Mouse (Mus musculus) left cerebral cortex, adult 9 months (tissue): ENCODE measurements around the gene Casc1.

Experiments
- DNase-seq, 2 experiments: peaks; one replicate each; pipeline ENCODE4 v3.0.0; 2022; ENCODE audit warnings: low spot score in 2 of 2

Gene Casc1

DNA sequence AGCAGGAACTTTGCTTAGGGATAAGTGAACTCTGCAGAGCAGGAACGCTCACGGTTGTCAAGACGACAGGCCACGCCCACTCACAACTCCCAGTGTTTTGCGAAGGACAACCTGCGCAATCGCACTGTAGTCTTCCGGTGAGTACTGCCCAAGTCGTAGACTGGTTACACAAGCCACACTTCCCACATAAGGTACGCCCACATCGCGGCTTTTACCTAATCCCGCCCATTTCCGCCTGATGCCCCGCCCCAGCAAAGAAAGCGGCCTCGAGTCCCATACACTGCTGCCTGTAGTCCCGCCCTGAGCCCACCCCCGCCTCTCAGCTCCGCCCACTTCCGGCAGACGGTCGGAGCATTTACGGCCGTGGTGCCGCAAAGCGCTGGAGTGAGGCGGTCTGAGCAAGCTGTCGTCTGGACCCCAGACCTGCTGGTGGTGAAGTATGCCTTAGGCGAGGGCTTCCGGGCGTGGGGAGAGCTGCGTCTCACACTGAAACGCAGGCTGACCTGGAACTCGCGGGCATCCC is at the start of gene Casc1, which contains the start of gene Etfrf1:
TSS of gene Casc1 (minus strand) at position 190 of the 523 bp plus-strand sequence.
TSS of gene Etfrf1 (plus strand) at position 319 of the 523 bp plus-strand sequence.
- DNase-seq: peak; percentile 99

DNA sequence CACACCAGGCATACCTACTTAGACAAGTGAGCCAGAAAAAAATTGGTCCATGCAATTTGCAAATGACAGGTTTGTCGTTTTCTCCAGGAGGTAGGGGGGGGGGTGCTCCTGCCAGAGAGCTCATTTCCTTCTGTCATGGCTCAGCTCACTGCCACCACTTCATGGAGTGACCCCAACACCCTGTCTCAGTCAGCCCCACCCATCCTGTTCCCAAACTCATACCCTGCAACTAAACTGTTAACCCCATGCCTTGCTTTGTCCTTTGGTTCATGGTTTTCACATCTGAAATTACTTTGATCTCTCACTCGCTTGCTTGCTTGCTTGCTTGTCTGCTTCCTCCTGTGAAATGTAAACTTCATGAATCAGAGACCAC is 45.9 kb upstream of the Casc1 start:
- DNase-seq: no peak

DNA sequence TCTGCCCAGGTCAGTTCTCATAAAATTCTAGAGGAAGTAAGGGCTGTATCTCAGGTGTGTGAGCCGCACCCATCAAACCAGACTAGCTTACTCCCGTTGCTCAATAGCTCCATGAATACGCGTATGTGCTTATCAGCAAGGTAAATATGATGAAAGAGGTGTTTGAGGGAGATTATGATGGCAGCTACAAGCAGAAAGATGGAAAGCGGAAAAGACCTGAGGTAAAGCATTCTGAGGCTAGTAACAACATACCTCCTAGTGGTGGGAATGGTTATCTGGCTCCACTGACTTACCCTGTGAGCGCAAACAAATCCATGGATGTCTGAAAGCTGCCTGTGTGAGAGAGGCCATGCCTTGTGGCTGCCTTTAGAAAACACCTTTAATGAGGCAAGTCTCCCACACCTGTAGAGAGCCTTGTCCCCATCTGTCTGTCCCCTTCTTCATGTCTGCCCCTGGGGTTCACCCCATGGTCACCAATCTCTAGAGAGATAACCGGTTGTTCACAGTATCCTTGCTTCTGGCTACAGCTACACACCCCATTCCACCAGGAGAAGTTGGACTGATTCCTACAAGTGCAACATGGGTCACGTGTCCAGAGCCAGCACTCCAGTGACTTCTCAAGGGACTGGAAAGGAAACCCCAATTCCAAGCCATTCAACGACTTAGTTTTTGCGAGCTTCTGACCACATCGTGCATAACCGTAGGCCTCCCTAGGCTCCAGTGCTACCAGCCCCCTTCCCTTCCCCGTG is 45.3 kb upstream of the Casc1 start:
- DNase-seq: no peak

- DNase-seq: peak; percentile 27 to 54
Observed at GRCm38 (mm10) chr6:145250820-145251219, 40.0 kb upstream of the Casc1 start.

GRCm38 (mm10) chr6:145250185-145250791 is 39.5 kb upstream of the Casc1 start, which contains the start of gene Kras:
Kras (minus strand) TSS chr6:145250239.
- DNase-seq: peak; percentile 28 to 78

- DNase-seq: peak in 1 of 2 experiments; percentile 39
Observed at GRCm38 (mm10) chr6:145249291-145250184, 38.7 kb upstream of the Casc1 start.

GRCm38 (mm10) chr6:145247886-145248285 is 37.1 kb upstream of the Casc1 start:
- DNase-seq: no peak

GRCm38 (mm10) chr6:145246841-145247240 is 36.0 kb upstream of the Casc1 start:
- DNase-seq: no peak

GRCm38 (mm10) chr6:145242521-145242920 is 31.7 kb upstream of the Casc1 start:
- DNase-seq: no peak

GRCm38 (mm10) chr6:145240285-145240684 is 29.5 kb upstream of the Casc1 start:
- no peak for DNase-seq

- no peak for DNase-seq
Observed at GRCm38 (mm10) chr6:145237148-145237547, 26.3 kb upstream of the Casc1 start.

DNA sequence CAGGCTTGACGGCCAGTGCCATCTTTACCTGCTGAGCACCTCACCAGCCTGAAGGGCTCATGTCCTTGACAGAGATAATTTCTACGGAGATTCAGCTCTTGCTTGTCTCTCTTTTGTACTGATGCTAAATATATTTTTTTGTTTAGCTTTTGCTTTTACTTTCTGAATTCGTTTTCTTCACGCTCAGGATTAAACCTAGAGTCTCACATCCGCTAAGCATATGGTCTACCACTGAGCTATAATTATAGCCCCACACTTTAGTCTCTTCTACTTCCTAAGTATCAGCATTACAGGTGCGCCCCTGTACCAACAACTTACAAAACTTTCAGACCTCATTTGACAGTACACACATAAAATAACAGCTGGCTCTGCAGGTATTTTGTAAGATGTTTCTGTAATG is 24.6 kb upstream of the Casc1 start:
- DNase-seq: no peak

- DNase-seq: no peak
Observed at GRCm38 (mm10) chr6:145234391-145234790, 23.6 kb upstream of the Casc1 start.

GRCm38 (mm10) chr6:145226296-145226695 is 15.5 kb upstream of the Casc1 start:
- DNase-seq: no peak

DNA sequence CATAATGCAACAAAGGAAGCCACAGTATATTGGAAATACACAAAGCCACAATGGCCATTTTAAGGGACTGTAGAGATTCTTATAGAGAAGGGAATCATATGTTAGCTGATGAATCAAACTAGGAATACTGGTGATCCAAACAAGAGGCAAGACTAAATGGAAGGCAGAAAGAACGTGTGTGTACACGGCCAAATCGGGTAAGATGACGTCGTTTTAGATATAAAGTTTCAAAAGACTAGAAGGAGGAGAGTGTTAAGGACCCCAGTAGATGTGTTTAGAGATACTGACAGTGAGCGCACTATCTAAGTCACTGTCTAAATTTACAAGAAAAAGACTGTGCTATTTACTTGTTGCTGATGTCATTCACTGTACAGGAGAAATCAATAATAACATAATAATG is 13.4 kb upstream of the Casc1 start:
- no peak for DNase-seq

DNA sequence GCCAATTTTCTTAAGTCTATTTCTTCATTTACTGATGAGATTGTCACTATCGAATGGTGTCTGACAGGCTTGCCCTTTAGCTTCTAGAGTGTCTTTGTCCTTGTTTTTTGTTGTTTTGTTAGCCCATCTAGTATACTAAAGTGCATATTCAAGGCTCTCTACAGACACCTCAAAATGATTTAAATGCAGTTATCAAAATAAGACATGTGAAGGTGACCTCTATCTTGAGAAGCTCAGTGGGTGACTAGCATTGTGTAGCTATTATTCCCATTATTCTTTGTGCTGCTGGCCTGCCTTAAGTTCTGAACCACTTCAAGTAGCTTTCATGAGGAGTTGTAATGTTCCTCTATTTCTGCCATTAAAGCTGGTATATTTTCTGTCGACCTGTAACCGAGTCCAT is 5.0 kb upstream of the Casc1 start:
- DNase-seq: no peak

DNA sequence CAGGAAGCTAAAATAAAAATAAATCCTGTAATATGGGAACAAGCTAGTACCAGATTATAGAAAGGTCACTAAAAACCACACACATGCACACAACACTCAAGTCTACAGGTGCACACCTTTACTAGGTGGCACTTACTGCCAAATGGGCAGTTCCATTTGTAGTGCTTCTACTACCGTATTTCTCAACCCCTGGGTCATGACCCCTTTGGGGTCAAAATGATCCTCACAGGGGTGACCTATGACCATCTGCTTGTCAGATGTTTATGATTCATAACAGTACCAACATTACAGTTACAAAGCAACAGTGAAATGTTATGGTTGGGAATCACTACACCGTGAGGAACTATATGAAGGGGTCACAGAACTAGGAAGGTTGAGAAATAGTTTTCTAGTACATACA is 3.1 kb upstream of the Casc1 start:
- no peak for DNase-seq

DNA sequence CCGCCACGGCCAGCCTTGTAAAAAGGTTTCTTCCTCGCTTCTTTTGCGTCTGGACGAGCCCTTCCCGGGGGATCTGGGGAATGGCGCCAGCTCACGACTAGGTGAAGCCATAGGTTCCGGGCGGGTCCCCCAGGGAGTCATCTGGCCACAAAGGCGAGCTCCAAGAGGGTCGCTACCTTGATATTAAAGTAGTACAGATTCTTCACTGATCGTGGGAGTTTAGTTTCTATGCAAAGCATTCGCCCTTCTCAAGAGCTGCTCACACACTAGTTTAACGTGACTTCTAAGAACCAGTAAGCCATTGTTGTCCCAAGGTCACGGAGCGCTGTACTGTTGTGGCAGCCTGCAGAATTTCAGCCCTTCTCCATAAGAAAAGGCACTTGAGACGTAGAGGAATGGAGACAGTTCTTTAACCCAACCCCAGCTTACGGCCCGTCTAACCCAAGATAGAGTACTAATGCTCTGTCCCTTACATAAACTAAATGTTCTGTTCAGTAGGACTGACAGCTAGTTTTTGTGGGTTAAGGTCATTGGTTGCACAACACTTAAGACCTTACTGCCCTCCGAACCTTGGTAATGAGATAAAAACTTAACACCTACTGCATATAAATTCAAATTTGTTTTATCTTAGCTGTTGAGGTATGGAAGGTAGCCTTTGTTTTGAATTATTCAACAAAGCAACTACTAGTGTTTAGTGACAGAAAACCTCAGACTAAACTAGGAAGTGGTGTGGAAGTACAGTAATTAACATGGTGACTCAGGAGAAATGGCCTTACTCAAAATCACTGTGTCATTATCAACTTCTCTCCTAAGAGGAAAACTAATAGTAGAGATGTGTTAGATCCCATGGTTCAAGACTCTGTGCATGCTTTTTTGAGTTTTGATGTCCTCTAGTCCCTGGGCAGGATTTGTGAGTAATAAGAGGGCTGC is 836 bp upstream of the Casc1 start:
- peak in 1 of 2 experiments; percentile 38 for DNase-seq

DNA sequence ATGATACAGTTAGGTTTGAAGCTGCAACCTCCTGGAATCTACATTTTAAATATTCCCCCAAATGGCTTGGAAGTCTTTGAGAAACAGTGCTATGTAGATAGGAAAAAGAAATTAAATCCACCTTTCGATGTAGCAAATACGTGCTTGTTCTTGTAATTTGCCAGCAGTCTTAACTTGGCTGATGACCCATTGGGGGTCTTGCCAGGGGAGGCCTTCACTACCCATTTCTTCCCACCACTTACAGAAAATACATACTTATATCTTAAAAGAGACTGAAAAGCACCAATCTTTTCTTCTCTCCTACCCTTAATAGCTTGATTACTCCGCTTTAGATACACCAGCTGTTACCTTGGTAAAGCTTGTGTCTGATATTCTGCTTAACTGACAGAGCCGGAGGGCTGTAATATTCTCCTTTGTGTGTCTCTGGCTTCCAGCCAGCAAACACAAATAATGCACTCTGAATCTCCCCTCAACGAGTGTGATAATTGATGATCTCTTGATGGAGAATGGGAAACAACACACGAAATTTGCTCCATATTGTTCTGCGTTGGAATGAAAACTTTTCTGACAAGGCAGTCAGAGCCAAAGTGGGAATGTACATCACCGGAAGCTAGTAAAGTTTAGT is 637 bp downstream of the Casc1 start:
- DNase-seq: no peak

- no peak for DNase-seq
Observed at GRCm38 (mm10) chr6:145205142-145205541, 5.7 kb downstream of the Casc1 start.
